Mouse (Mus musculus): ENCODE measurements at regions not wholly inside any gene's neighbourhood (a gene's known extent, or its start where the extent isn't known, plus 50 kb on each side); places are given as distances from the start of the nearest gene placed in this dataset.
"Not testable (repeated sequence)": the region's sequence is repeated elsewhere in the genome, so short reads cannot be mapped to it uniquely, and the experiment has no call there.

- no peaks in the 10 kb centered on the region for H3K27me3 ChIP-seq (ENCODE audit: control insufficient read depth, insufficient read depth, low read length)
- H3K4me1 ChIP-seq (ENCODE audit: control insufficient read depth, insufficient read depth, low read length), result no peaks in the 10 kb centered on the region
- no peaks in the 10 kb centered on the region for H3K9me3 ChIP-seq (ENCODE audit: control insufficient read depth, low read depth, low read length)
- no peak overlapping the region for H3K4me3 ChIP-seq (ENCODE audit: low read depth, low read length)
- 93% methylated on average over 4 of the region's 4 CpGs for WGBS
- ATAC-seq (ENCODE audit: insufficient number of reproducible peaks, insufficient read depth, low FRiP score, low read depth), result no peak
- H3K4me2 ChIP-seq (replicated peaks; ENCODE audit: low read depth, low read length), result no peak overlapping the region
- H3K27ac ChIP-seq (ENCODE audit: low read length), result no peak overlapping the region
- no peak overlapping the region for H3K9ac ChIP-seq (replicated peaks; ENCODE audit: low read depth, low read length)
- H3K36me3 ChIP-seq (ENCODE audit: control insufficient read depth, insufficient read depth, low read length), result no peaks in the 10 kb centered on the region
Observed at GRCm38 (mm10) chr3:41504867-41505266, 50.7 kb upstream of the Jade1 start.

- Histone ChIP-seq H3K4me1 (ENCODE audit: control insufficient read depth, insufficient read depth, low read length) (peaks cover 11% of the 10 kb centered on the region; the same call in 1 of the 2 replicates), H3K27ac (ENCODE audit: low read length) (no peak overlapping the region), H3K4me3 (ENCODE audit: low read depth, low read length) (no peak overlapping the region), H3K4me2 (replicated peaks; ENCODE audit: low read depth, low read length) (no peak overlapping the region), H3K9me3 (ENCODE audit: control insufficient read depth, low read depth, low read length) (no peaks in the 10 kb centered on the region), H3K36me3 (ENCODE audit: control insufficient read depth, insufficient read depth, low read length) (no peaks in the 10 kb centered on the region), H3K9ac (replicated peaks; ENCODE audit: low read depth, low read length) (no peak overlapping the region), H3K27me3 (ENCODE audit: control insufficient read depth, insufficient read depth, low read length) (no peaks in the 10 kb centered on the region)
- 73% methylated on average over 3 of the region's 3 CpGs for WGBS
- ATAC-seq (ENCODE audit: insufficient number of reproducible peaks, insufficient read depth, low FRiP score, low read depth), result no peak
Observed at GRCm38 (mm10) chr3:41502161-41502560, 53.4 kb upstream of the Jade1 start.

- 57% methylated on average over 6 of the region's 6 CpGs for WGBS
- ATAC-seq (ENCODE audit: insufficient number of reproducible peaks, insufficient read depth, low FRiP score, low read depth); H3K9ac ChIP-seq (replicated peaks; ENCODE audit: low read depth, low read length); H3K4me3 ChIP-seq (ENCODE audit: low read depth, low read length); H3K4me2 ChIP-seq (replicated peaks; ENCODE audit: low read depth, low read length); H3K27ac ChIP-seq (ENCODE audit: low read length); H3K9me3 ChIP-seq (ENCODE audit: control insufficient read depth, low read depth, low read length); H3K27me3 ChIP-seq (ENCODE audit: control insufficient read depth, insufficient read depth, low read length); H3K36me3 ChIP-seq (ENCODE audit: control insufficient read depth, insufficient read depth, low read length): not testable (repeated sequence)
- H3K4me1 ChIP-seq (ENCODE audit: control insufficient read depth, insufficient read depth, low read length), result peaks cover 11% of the 10 kb centered on the region; the same call in 1 of the 2 replicates
Observed at GRCm38 (mm10) chr3:41501639-41502038, 53.9 kb upstream of the Jade1 start.

DNA sequence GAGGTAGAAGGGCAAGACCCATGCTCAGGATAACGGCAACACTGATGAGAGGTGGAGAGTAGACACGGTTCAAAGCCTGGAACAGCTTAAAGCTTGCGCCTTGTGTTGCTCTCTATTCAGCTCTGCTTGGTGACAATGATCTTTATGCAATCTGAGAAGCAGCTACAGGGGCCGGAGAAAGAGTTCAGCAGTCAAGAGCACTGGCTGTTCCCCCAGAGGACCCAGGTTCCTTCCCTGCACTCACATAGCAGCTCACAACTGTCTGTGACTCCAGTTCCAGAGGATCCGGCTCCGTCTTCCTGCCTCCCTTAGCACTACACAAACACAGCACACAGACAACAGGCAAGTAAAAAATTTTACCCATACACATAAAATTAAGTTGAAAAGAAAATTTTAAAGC, 54.4 kb upstream of the Jade1 start:
- Histone ChIP-seq H3K27me3 (ENCODE audit: control insufficient read depth, insufficient read depth, low read length) (no peaks in the 10 kb centered on the region), H3K9ac (replicated peaks; ENCODE audit: low read depth, low read length) (no peak overlapping the region), H3K4me2 (replicated peaks; ENCODE audit: low read depth, low read length) (no peak overlapping the region), H3K9me3 (ENCODE audit: control insufficient read depth, low read depth, low read length) (no peaks in the 10 kb centered on the region), H3K27ac (ENCODE audit: low read length) (no peak overlapping the region), H3K4me3 (ENCODE audit: low read depth, low read length) (no peak overlapping the region), H3K4me1 (ENCODE audit: control insufficient read depth, insufficient read depth, low read length) (peaks cover 11% of the 10 kb centered on the region; the same call in 1 of the 2 replicates), H3K36me3 (ENCODE audit: control insufficient read depth, insufficient read depth, low read length) (no peaks in the 10 kb centered on the region)
- 71% methylated on average over 6 of the region's 6 CpGs for WGBS
- no peak for ATAC-seq (ENCODE audit: insufficient number of reproducible peaks, insufficient read depth, low FRiP score, low read depth)

DNA sequence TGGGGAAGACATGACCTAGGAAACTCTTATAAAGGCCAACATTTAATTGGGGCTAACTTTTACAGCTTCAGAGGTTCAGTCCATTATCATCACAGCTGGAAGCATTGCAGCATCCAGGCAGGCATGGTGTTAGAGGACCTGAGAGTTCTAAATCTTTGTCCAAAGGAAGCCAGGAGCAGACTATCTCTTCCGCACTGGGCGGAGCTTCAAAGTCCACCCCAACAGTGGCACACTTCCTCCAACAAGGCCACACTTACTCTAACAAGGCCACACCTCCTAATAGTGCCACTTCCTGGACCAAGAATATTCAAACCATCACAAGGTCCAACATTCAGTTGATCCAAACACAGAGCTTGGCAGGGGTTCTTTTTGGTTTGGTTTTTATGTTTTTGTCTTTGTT, 55.9 kb upstream of the Jade1 start:
- WGBS, result 90% methylated on average over 2 of the region's 2 CpGs
- no peak for ATAC-seq (ENCODE audit: insufficient number of reproducible peaks, insufficient read depth, low FRiP score, low read depth)

GRCm38 (mm10) chr3:41498791-41499190, 56.7 kb upstream of the Jade1 start:
- H3K27me3 ChIP-seq (ENCODE audit: control insufficient read depth, insufficient read depth, low read length), result no peaks in the 10 kb centered on the region
- H3K9ac ChIP-seq (replicated peaks; ENCODE audit: low read depth, low read length), result no peak overlapping the region
- H3K4me2 ChIP-seq (replicated peaks; ENCODE audit: low read depth, low read length), result no peak overlapping the region
- H3K27ac ChIP-seq (ENCODE audit: low read length), result peak overlapping the region; percentile 17; the same call in 1 of the 2 replicates
- ATAC-seq (ENCODE audit: insufficient number of reproducible peaks, insufficient read depth, low FRiP score, low read depth), result peak; percentile 62; the same call in 1 of the 2 replicates
- no peak overlapping the region for H3K4me3 ChIP-seq (ENCODE audit: low read depth, low read length)
- H3K9me3 ChIP-seq (ENCODE audit: control insufficient read depth, low read depth, low read length), result no peaks in the 10 kb centered on the region
- WGBS, result 35% methylated on average over 7 of the region's 7 CpGs
- H3K4me1 ChIP-seq (ENCODE audit: control insufficient read depth, insufficient read depth, low read length), result peaks cover 11% of the 10 kb centered on the region; the same call in 1 of the 2 replicates
- H3K36me3 ChIP-seq (ENCODE audit: control insufficient read depth, insufficient read depth, low read length), result no peaks in the 10 kb centered on the region

More for the DNA sequence above, 55.9 kb upstream of the Jade1 start:
- Histone ChIP-seq H3K27ac (ENCODE audit: low read length) (no peak overlapping the region; the same call in 1 of the 2 replicates), H3K4me3 (ENCODE audit: low read depth, low read length) (no peak overlapping the region), H3K4me1 (ENCODE audit: control insufficient read depth, insufficient read depth, low read length) (peaks cover 11% of the 10 kb centered on the region; the same call in 1 of the 2 replicates), H3K36me3 (ENCODE audit: control insufficient read depth, insufficient read depth, low read length) (no peaks in the 10 kb centered on the region), H3K9me3 (ENCODE audit: control insufficient read depth, low read depth, low read length) (no peaks in the 10 kb centered on the region), H3K9ac (replicated peaks; ENCODE audit: low read depth, low read length) (no peak overlapping the region), H3K4me2 (replicated peaks; ENCODE audit: low read depth, low read length) (no peak overlapping the region), H3K27me3 (ENCODE audit: control insufficient read depth, insufficient read depth, low read length) (no peaks in the 10 kb centered on the region)

DNA sequence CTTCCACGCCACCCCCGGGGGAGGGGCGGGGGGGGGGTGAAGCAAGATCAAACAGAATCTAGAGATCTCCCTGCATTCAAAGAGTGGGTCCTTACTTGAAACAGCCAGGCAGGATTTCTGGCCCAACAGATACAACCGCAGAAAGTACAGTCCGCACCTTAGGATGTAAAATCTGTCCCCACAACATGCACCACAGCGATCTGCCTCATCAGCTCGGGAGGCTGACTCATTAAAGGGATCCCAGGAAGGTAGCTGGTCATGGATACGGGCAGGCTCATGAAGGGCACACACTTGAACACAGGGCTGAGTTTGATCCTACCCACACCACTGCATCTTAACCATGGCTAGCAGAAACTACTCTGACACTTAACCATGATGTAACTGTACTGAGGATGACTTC, 57.8 kb upstream of the Jade1 start:
- H3K27ac ChIP-seq (ENCODE audit: low read length), result no peak overlapping the region
- peaks cover 11% of the 10 kb centered on the region; the same call in 1 of the 2 replicates for H3K4me1 ChIP-seq (ENCODE audit: control insufficient read depth, insufficient read depth, low read length)
- no peaks in the 10 kb centered on the region for H3K9me3 ChIP-seq (ENCODE audit: control insufficient read depth, low read depth, low read length)
- 68% methylated on average over 8 of the region's 8 CpGs for WGBS
- ATAC-seq (ENCODE audit: insufficient number of reproducible peaks, insufficient read depth, low FRiP score, low read depth), result no peak
- H3K4me3 ChIP-seq (ENCODE audit: low read depth, low read length), result no peak overlapping the region
- no peaks in the 10 kb centered on the region for H3K27me3 ChIP-seq (ENCODE audit: control insufficient read depth, insufficient read depth, low read length)
- H3K9ac ChIP-seq (replicated peaks; ENCODE audit: low read depth, low read length), result no peak overlapping the region
- no peaks in the 10 kb centered on the region for H3K36me3 ChIP-seq (ENCODE audit: control insufficient read depth, insufficient read depth, low read length)
- H3K4me2 ChIP-seq (replicated peaks; ENCODE audit: low read depth, low read length), result no peak overlapping the region

- Histone ChIP-seq H3K4me3 (ENCODE audit: low read depth, low read length) (no peak overlapping the region), H3K9ac (replicated peaks; ENCODE audit: low read depth, low read length) (no peak overlapping the region), H3K4me1 (ENCODE audit: control insufficient read depth, insufficient read depth, low read length) (peaks cover 11% of the 10 kb centered on the region; the same call in 1 of the 2 replicates), H3K36me3 (ENCODE audit: control insufficient read depth, insufficient read depth, low read length) (no peaks in the 10 kb centered on the region), H3K27me3 (ENCODE audit: control insufficient read depth, insufficient read depth, low read length) (no peaks in the 10 kb centered on the region), H3K9me3 (ENCODE audit: control insufficient read depth, low read depth, low read length) (no peaks in the 10 kb centered on the region), H3K4me2 (replicated peaks; ENCODE audit: low read depth, low read length) (no peak overlapping the region), H3K27ac (ENCODE audit: low read length) (no peak overlapping the region)
- 55% methylated on average over 12 of the region's 13 CpGs for WGBS
- no peak for ATAC-seq (ENCODE audit: insufficient number of reproducible peaks, insufficient read depth, low FRiP score, low read depth)
Observed at GRCm38 (mm10) chr3:41496931-41497710, 58.4 kb upstream of the Jade1 start.

Measured in stomach, embryonic 14.5 days (tissue).